Mouse (Mus musculus): Measurements from ENCODE around the gene Lgals2.

- no peak for TF ChIP-seq GATA1 (IDR thresholded peaks at IDR 0.05; ENCODE audit: borderline replicate concordance, low read length)
- TF ChIP-seq FLI1 (IDR thresholded peaks at IDR 0.05; ENCODE audit: low read length): no peak
These were observed 48.7 kb downstream of the Lgals2 start for GRCm38 (mm10) chr15:78806614-78807013.
